Mouse (Mus musculus): ENCODE results near the gene Tmem266. TPM values are rescaled to one million over a fixed set of nuclear protein-coding genes. Genes with fewer than 3 reads are reported as not detected.
A peak's percentile ranks its signal among the peaks of the same experiment; 100 is the strongest.

The Tmem266 gene
- polyA plus RNA-seq, 1 experiment from 2014 or later = 0.49 TPM

DNA sequence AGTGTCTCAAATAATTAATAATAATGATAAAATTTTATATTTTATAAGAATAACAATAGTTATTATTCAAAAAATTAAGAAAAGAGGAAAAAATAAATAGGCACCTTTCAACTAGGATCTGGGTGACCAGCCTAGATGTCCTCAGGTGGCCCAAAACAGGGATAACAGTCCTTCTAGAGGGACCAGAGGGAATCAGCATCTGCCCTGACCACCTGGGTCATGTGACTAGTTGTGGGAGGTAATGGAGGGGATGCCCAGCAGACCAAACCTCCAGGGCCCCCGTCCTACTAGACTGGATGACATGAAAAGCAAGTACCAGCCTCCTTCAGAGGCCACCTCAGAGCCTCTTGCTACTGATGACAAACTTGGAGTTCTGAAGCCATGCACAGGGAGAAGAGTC lies 122.4 kb downstream of the Tmem266 start:
- Histone ChIP-seq H3K27me3 (ENCODE audit: low read depth, poor library complexity, severe bottlenecking) (peaks cover 25% of the 10 kb centered on the region; the same call in 1 of the 2 replicates), H3K4me3 (no peak overlapping the region), H3K9me3 (replicated peaks) (no peaks in the 10 kb centered on the region), H3K36me3 (0 out of 2 replicates have a peak, but pooled peaks cover 2% of the 10 kb centered on the region), H3K4me1 (peaks cover 17% of the 10 kb centered on the region), H3K27ac (no peak overlapping the region)
- no peak for DNase-seq (ENCODE audit: low spot score)
- WGBS = 77% methylated on average over 1 of the region's 1 CpGs

DNA sequence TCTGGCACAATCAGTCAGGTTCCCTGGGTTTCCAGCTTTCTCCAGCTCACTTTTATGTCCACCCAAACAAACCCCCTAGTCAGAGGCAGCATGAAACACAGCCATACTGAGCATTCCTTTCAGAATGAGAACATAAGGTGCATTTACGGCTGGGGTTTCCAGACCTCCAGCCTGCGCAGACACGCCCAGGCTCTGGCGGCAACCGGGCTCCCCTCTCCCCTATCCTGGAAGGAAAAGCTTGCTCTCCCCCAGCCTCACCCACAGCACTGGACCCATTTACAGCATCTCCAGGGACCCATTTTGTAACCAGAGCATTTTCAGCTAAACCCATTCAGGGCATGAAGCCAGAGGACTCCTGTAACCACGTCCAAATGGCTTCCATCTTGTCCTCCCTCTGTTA lies 123.3 kb downstream of the Tmem266 start:
- 75% methylated on average over 6 of the region's 6 CpGs for WGBS
- no peak for DNase-seq (ENCODE audit: low spot score)

GRCm38 (mm10) chr9:55451426-55451825 lies 124.7 kb downstream of the Tmem266 start:
- 0 out of 2 replicates have a peak, but pooled peaks cover 2% of the 10 kb centered on the region for H3K36me3 ChIP-seq
- H3K27ac ChIP-seq = no peak overlapping the region
- H3K4me1 ChIP-seq = peaks cover 17% of the 10 kb centered on the region
- no peak overlapping the region for H3K4me3 ChIP-seq
- H3K27me3 ChIP-seq (ENCODE audit: low read depth, poor library complexity, severe bottlenecking) = 0 out of 2 replicates have a peak, but pooled peaks cover 5% of the 10 kb centered on the region
- no peak for DNase-seq (ENCODE audit: low spot score)
- no peaks in the 10 kb centered on the region for H3K9me3 ChIP-seq (replicated peaks)
- WGBS = 95% methylated on average over 3 of the region's 3 CpGs

More for the DNA sequence above, 123.3 kb downstream of the Tmem266 start:
- 0 out of 2 replicates have a peak overlapping the region, but pooled peaks have one; percentile 25 for H3K27ac ChIP-seq
- H3K36me3 ChIP-seq = 0 out of 2 replicates have a peak, but pooled peaks cover 2% of the 10 kb centered on the region
- H3K4me1 ChIP-seq = peaks cover 17% of the 10 kb centered on the region
- H3K4me3 ChIP-seq = no peak overlapping the region
- H3K9me3 ChIP-seq (replicated peaks) = no peaks in the 10 kb centered on the region
- peaks cover 18% of the 10 kb centered on the region; the same call in 1 of the 2 replicates for H3K27me3 ChIP-seq (ENCODE audit: low read depth, poor library complexity, severe bottlenecking)

DNA sequence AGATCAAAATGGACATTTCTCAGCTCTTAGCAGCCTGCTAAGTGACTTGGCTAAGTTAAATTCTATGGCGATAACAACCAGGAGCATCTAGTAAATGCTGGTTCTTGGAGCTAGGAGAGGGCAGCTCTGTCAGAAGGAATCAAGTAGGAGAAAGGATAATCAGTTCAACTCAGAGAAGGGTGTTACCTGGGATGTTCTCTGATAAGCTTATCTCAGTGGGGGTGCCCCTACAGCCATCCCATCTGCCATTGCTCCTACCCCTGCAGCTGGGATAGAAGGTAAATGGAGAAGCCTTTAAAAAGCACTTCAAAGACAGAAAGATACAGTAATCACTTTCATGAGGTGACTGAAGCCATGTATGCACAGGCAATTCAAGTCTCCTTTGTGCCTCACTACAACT lies 126.2 kb downstream of the Tmem266 start:
- 92% methylated on average over 1 of the region's 1 CpGs for WGBS
- peaks cover 16% of the 10 kb centered on the region for H3K4me1 ChIP-seq
- no peak overlapping the region for H3K27ac ChIP-seq
- H3K27me3 ChIP-seq (ENCODE audit: low read depth, poor library complexity, severe bottlenecking) = no peaks in the 10 kb centered on the region
- H3K36me3 ChIP-seq = 0 out of 2 replicates have a peak, but pooled peaks cover 2% of the 10 kb centered on the region
- H3K4me3 ChIP-seq = no peak overlapping the region
- H3K9me3 ChIP-seq (replicated peaks) = no peaks in the 10 kb centered on the region
- no peak for DNase-seq (ENCODE audit: low spot score)

DNA sequence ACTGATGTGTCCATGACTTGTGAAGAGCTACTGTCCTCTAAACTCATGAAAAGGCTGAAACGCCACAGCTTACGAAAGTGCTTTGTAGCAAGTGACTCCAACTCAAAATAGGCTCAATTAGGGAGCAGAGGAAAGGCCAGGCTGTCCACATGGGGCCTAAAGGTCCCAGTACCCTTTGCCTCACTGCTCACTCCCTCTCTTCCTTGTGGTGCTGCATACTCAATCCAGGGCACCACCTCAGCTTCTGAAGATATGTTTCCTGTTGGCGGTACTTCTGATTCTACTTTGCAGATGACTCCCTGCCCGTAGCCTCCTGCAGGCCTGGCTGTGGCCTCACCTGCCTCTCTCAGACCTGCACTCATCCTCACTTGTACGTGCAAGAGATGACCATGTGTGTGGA lies 126.7 kb downstream of the Tmem266 start:
- Histone ChIP-seq H3K27me3 (ENCODE audit: low read depth, poor library complexity, severe bottlenecking) (no peaks in the 10 kb centered on the region), H3K4me1 (peaks cover 12% of the 10 kb centered on the region), H3K4me3 (no peak overlapping the region), H3K9me3 (replicated peaks) (no peaks in the 10 kb centered on the region), H3K27ac (no peak overlapping the region), H3K36me3 (0 out of 2 replicates have a peak, but pooled peaks cover 2% of the 10 kb centered on the region)
- no peak for DNase-seq (ENCODE audit: low spot score)
- WGBS = 87% methylated on average over 5 of the region's 5 CpGs

DNA sequence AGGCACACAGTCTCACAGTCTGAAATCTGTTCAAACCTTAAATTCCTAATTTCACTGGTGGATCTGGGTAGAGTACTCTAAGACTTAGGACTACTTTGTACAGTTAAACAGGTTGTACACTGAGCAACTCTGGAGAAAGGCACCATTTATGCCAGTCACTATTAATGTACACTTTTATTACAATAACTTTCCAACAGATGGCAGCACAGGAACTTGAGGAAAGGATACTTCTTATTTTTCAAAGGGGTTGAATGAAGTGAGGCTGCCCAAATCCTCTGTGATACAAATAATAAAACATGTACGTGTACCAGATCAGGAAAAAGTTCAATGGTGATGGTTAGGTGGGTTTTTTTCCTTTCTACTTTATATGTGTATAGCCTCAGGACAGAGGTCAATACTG lies 141.7 kb downstream of the Tmem266 start:
- 70% methylated on average over 1 of the region's 1 CpGs for WGBS
- H3K4me1 ChIP-seq = no peaks in the 10 kb centered on the region
- no peak overlapping the region for H3K27ac ChIP-seq
- H3K4me3 ChIP-seq = no peak overlapping the region
- H3K9me3 ChIP-seq (replicated peaks) = no peaks in the 10 kb centered on the region
- 0 out of 2 replicates have a peak, but pooled peaks cover 5% of the 10 kb centered on the region for H3K36me3 ChIP-seq
- no peaks in the 10 kb centered on the region for H3K27me3 ChIP-seq (ENCODE audit: low read depth, poor library complexity, severe bottlenecking)
- no peak for DNase-seq (ENCODE audit: low spot score)

DNA sequence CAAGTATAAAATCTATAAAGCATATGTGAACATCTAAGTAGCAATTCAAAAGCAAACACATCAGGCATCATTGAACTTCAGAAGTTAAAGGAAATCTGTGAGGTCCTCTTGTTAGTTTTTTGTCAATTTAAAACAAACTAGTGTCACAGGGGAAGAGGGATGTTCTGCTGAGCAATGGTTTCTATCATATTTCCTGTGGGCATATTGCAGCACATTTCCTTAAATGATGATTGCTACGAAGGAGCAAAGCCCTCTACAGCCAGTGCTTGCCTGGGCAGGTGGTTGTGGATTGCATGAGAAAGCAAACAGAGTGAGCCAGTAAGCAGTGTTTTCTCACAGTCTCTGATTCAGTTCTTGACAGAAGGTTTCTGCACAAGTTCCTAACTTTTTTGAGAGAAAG lies 149.4 kb downstream of the Tmem266 start:
- no peak for DNase-seq (ENCODE audit: low spot score)
- no peaks in the 10 kb centered on the region for H3K4me1 ChIP-seq
- 85% methylated on average over 1 of the region's 1 CpGs for WGBS
- no peaks in the 10 kb centered on the region for H3K9me3 ChIP-seq (replicated peaks)
- H3K27ac ChIP-seq = no peak overlapping the region
- H3K27me3 ChIP-seq (ENCODE audit: low read depth, poor library complexity, severe bottlenecking) = no peaks in the 10 kb centered on the region
- H3K36me3 ChIP-seq = peaks cover 10% of the 10 kb centered on the region; the same call in 1 of the 2 replicates
- H3K4me3 ChIP-seq = no peak overlapping the region

- Histone ChIP-seq H3K27me3 (ENCODE audit: low read depth, poor library complexity, severe bottlenecking) (no peaks in the 10 kb centered on the region), H3K4me1 (no peaks in the 10 kb centered on the region), H3K4me3 (no peak overlapping the region), H3K36me3 (peaks cover 21% of the 10 kb centered on the region; the same call in 1 of the 2 replicates), H3K27ac (no peak overlapping the region), H3K9me3 (replicated peaks) (no peaks in the 10 kb centered on the region)
- no peak for DNase-seq (ENCODE audit: low spot score)
Observed at GRCm38 (mm10) chr9:55478699-55479098, 152.0 kb downstream of the Tmem266 start.

DNA sequence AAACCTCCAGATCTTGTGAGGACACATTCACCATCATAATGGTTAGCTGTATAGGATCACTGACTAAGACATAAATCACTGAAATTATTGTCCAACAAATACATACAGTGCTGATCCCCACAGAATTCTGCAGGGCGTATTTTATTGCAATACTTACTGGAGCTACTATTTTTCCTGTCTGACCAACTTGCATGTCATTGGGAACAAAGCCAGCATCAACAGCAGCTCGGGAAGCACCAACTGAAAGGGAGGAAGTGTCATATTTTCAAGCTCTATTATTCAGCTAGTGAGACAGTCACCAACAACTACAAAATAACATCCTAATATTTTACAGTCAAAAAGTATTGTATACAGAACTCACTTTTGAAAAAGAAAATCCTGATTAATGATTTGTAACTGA lies 155.4 kb downstream of the Tmem266 start:
- 89% methylated on average over 2 of the region's 2 CpGs for WGBS
- Histone ChIP-seq H3K27ac (no peak overlapping the region), H3K9me3 (replicated peaks) (no peaks in the 10 kb centered on the region), H3K4me1 (no peaks in the 10 kb centered on the region), H3K4me3 (no peak overlapping the region), H3K36me3 (peaks cover 41% of the 10 kb centered on the region), H3K27me3 (ENCODE audit: low read depth, poor library complexity, severe bottlenecking) (no peaks in the 10 kb centered on the region)
- DNase-seq (ENCODE audit: low spot score) = no peak

Other genes with a start within 250 kb of the Tmem266 start
- 32.6 and 33.9 TPM in 2 replicates for gene Ube2q2, start 178.1 kb upstream of the Tmem266 start, polyA plus RNA-seq (2016; fragmentation: Nextera tagmentation; extraction: Ambion mirVana)
- gene Fbxo22, start 118.0 kb upstream of the Tmem266 start, polyA plus RNA-seq (2016; fragmentation: Nextera tagmentation; extraction: Ambion mirVana) = 72.0 and 74.3 TPM in 2 replicates
- gene Nrg4, start 69 bp upstream of the Tmem266 start, polyA plus RNA-seq (2016; fragmentation: Nextera tagmentation; extraction: Ambion mirVana) = 1.1 and 1.4 TPM in 2 replicates
- gene Etfa, start 185.3 kb downstream of the Tmem266 start, polyA plus RNA-seq (2016; fragmentation: Nextera tagmentation; extraction: Ambion mirVana) = 147 and 170 TPM in 2 replicates
- 2.5 and 3.4 TPM in 2 replicates for gene Isl2, start 211.8 kb downstream of the Tmem266 start, polyA plus RNA-seq (2016; fragmentation: Nextera tagmentation; extraction: Ambion mirVana)

Measured in limb, embryonic 10.5 days (tissue).